Mouse (Mus musculus) monocyte, adult 5-6 weeks (primary cell): Measurements from ENCODE around the gene Gm3264. TPM values are rescaled to one million over a fixed set of nuclear protein-coding genes. Genes with fewer than 3 reads are reported as not detected.
"Not testable (repeated sequence)": the region's sequence is repeated elsewhere in the genome, so short reads cannot be mapped to it uniquely, and the experiment has no call there.

Experiments used
- ATAC-seq: fragments of 153-309, 156-312 bp; replicated peaks from 2 replicates; pipeline ENCODE4 v1.8.0; 2017; ENCODE audit warnings: mild to moderate bottlenecking; ENCODE audit not compliant: low TSS enrichment, insufficient number of reproducible peaks, severe bottlenecking, poor library complexity, low FRiP score
- total RNA-seq: library from RNA; stranded (forward); fragments of 200-1000, 200-491, 200-594 nt; gene quantifications from 3 replicates; pipeline ENCODE4 v1.2.3, GENCODE M21; 2017

The Gm3264 gene
- total RNA-seq: not detected in 3 replicates

- not testable (repeated sequence) for ATAC-seq
These were observed at the start of gene Gm3264 for GRCm38 (mm10) chr14:4855299-4855980. Gene Gm3264 (plus strand): TSS chr14:4855576.

- not testable (repeated sequence) for ATAC-seq
These were observed 49.0 kb upstream of the Gm3264 start for GRCm38 (mm10) chr14:4806421-4806820.

- ATAC-seq: not testable (repeated sequence)
These were observed 33.4 kb upstream of the Gm3264 start for GRCm38 (mm10) chr14:4821950-4822349.

- not testable (repeated sequence) for ATAC-seq
These were observed 17.6 kb upstream of the Gm3264 start, which contains the start of gene Gm3269 for GRCm38 (mm10) chr14:4837806-4838205. Gene Gm3269 (plus strand): TSS chr14:4838106.

GRCm38 (mm10) chr14:4892116-4892515 lies 36.7 kb downstream of the Gm3264 start, which contains the start of gene Gm3278:
Gene Gm3278 (plus strand): TSS chr14:4892416.
- ATAC-seq: not testable (repeated sequence)

Other genes with a start within 250 kb of the Gm3264 start
- gene Gm8159, start 223.2 kb upstream of the Gm3264 start, total RNA-seq: not detected in 3 replicates
- gene Gm3239, start 191.4 kb upstream of the Gm3264 start, total RNA-seq: not detected in 3 replicates
- not detected in 3 replicates for gene Gm7876, start 146.3 kb upstream of the Gm3264 start, total RNA-seq
- gene Gm3252, start 128.8 kb upstream of the Gm3264 start, total RNA-seq: not detected in 3 replicates
- gene Gm9602, start 79.2 kb upstream of the Gm3264 start, total RNA-seq: not detected in 3 replicates
- gene Gm3269, start 17.5 kb upstream of the Gm3264 start, total RNA-seq: not detected in 3 replicates
- gene Gm3278, start 36.8 kb downstream of the Gm3264 start, total RNA-seq: not detected in 3 replicates
- not detected in 3 replicates for gene Gm8297, start 128.4 kb downstream of the Gm3264 start, total RNA-seq
- not detected in 3 replicates for gene Gm3298, start 160.3 kb downstream of the Gm3264 start, total RNA-seq
- not detected in 3 replicates for gene 4930555G01Rik, start 195.1 kb downstream of the Gm3264 start, total RNA-seq
- 0.39 TPM in 1 of 3 replicates, not detected in the others for gene Gm8281, start 215.5 kb downstream of the Gm3264 start, total RNA-seq